Mouse (Mus musculus) left cerebral cortex, adult 11 months (tissue): ENCODE measurements around the gene Pde11a.
"Not testable (repeated sequence)": the region's sequence is repeated elsewhere in the genome, so short reads cannot be mapped to it uniquely, and the experiment has no call there.

ENCODE experiments used
- DNase-seq: peaks from one replicate; pipeline ENCODE4 v3.0.0; 2022; ENCODE audit warnings: low spot score

Gene Pde11a

DNA sequence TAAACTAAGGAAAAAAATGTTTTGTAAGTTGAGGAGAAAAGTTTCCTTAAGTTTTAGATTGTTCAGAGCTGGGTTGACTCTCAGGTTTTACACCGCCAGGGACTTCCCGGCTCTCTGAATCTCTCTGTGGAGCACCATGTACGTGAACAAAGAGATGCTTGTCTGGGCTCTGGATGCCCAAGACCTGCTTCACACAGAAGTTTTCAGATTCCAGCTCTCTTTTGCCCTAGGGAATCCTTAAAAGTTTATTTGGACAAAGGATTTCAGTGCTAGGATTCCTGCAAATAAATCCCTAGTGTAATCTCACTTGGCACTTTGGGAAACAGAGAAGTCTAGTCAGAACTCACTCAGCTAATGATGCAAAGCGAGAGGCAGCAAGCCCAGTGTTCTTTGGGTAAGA, 348.9 kb downstream of the Pde11a start:
- no peak for DNase-seq

DNA sequence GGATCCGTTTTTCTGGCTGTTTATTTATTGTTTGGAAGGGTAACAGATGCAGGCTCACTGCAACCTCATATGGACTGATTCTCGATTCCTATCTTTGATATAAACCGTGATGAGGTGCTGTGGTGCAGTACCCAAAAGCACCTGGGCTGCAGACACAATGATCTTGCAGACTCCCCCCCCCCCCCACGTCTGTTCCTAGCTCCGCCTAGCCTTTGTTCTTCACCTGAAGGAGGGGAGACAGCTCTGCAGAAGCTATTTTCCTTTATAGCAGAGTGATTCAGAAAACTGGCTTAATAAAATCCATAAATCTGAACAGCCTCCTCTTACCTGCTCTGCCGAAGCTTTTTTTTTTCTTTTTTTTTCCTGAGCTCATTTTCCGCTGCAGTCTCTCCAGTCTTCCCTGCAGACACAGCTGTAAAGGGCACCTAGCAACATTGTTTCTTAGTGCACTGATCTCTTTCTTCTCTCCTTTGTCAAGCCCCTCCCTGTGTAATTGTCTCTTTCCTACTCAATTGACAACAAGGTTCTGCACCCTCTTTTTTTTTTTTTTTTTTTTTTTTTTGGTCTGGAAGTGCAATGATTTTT, 349.7 kb downstream of the Pde11a start:
- no peak for DNase-seq

DNA sequence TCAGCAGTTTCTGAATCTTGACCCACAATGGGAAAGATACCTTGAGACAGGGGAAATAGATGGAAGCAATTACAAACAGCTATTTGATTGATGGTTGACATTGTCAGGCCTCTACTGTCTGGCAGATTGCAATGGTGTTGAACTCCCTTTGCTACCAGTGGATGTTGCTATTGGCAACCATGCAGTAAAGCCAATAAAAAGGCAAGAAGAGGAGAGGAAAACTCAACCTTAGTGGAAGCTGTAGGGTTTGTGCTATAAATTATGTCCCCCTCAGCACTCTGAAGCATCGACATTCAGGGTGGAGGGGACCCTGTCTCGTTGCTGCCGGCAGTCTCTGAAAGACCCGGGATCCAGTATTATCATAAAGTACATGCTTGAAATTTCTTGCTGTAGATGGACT, 350.2 kb downstream of the Pde11a start:
- no peak for DNase-seq

DNA sequence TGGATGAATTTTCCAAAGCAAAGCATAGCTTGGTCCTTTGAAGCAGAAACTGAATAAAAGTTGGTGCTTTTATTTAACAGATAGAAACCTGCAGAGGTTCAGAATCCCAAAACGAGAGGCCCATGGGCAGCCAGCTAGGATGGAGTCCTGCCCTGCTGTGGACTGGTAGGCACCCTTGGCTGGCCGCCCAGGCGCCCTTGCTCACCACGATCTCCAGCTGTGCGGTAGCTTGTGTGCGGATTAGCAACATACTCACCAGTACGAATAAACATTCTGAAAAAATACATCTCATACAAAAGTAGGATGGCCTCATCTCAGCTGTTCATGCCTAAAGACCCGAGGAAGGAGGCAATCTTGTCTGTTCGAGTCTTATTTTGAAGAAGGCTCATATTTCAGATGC, 350.8 kb downstream of the Pde11a start:
- DNase-seq: no peak

DNA sequence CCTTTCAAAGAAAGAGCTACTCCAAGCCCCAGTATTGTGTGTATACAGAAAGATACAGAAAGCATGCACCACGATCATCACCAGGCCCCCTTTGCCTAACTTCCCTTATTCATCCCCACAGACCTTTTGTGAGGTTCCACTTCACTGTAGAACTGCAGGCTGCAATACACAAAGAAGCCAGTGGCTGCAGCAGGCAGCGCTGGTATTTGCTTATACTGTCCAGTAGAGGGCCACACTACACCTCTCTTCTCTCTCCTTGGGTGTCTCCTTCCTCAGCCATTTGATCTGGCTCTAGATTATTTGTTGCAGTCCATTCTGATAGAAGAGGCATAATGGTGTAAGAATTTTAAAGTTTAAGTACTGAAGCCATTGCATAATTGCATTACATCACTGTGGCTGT, 353.4 kb downstream of the Pde11a start:
- DNase-seq: peak; percentile 78

DNA sequence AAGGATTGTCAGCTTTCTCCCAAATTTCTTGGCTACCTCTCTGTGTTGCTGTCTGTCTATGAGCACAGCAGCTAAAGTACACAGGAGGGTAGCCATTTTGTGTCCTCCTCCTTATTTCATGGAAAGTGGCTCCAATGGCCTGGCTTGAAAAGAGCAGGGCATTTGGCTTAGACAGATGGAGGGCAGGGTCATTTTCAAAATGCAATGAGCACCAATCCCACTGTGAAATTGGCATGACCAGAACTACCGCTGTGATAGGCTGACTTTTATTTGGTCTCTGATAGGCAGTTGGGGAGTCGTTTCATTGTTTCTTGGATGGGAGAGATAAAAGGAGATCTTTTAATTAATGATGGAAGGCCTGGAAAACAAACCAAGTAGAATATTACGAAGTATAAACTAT, 354.7 kb downstream of the Pde11a start:
- no peak for DNase-seq

DNA sequence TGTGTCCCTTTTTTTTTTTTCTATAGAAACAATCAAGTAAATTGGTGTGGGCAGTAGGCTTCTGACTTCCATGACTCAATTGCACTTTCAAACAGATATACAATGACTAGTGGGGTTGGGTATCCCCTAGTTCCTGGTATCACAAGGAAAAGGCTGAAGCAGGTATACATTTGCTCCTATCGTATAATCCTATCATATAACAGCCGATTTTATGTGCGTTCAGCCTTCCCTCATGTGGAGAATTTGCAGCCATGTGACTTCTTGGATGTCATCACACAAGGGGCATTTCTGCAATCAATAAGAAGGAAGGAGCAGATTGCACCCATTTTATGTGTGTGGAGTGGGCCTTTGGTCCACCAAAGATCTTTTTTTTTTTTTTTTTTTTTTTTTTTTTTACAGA, 355.5 kb downstream of the Pde11a start:
- DNase-seq: no peak

DNA sequence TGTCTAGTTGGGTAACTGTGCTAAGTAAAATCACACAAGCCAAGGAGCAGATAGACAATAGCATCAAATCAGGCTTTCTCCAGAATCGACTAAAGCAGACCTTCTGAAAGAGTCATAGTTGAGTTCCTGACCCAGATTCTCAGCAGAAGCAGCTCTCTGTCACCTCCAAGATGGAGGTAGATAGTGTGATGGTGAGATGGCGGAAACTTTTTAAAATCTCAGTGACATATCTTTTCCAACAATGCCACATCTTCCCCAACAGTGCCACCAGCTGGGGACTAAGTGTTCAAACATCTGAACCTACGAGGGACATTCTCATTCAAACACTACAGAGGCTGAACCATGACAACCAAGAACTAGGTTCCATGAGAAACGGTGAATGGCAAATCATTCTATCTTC, 355.9 kb downstream of the Pde11a start:
- no peak for DNase-seq

DNA sequence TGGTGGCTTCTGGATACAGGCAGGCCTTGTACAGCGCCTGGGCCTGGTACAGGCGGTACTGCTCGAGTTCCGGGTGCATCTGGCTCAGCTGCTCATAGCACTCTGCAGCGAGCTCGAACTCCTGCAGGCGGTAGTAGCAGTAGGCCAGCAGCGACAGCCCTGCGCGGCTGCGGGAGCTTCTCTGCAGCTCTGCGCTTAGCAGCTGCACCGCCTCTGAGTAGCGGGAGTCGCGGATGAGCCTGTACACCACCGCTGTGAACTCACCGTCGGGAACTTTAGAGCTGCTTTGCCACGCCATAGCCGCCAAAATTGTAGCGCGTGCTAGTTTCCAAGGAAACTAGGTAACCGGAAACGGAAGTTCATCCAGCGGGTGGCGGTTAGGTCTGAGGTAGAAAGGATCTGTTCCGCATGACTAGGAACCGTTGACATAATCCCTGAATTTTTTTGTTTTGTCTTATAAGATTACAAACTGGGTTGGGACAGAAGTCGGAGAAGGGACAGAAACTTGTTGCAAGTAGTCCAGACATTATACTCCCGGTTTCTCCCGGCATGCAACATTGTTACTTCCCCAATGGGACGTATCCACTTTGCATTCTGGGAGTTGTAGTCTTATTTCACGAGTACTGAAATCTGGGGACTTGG, 357.0 kb downstream of the Pde11a start, which contains the start of gene Ttc30a1:
Gene Ttc30a1 (minus strand): TSS at position 528 of the 642 bp plus-strand sequence.
- DNase-seq: peak; percentile 81

DNA sequence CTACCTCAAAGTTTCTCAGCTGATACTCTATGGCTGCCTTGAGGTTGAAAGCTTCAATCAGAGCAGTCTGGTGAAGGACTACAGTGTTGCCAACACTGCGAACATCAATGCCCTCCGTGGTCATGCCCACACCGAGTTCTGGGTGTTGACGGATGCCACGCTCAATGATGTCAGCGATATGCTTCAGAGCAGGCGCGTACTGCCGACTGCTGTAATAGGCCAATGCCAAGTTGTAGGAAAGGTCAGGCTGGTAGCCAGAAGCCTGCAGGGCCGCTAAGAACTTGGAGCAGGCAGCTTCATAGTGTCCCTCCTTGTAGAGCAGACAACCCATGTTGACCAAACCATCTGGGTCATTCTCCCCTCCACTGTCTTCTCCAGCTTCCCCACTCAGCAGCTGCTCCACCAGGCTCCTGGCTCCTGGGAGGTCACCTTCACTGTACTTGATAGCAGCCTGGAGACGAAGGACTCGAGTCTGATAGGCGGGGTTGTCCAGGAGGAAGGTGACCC, 357.6 kb downstream of the Pde11a start:
- not testable (repeated sequence) for DNase-seq

DNA sequence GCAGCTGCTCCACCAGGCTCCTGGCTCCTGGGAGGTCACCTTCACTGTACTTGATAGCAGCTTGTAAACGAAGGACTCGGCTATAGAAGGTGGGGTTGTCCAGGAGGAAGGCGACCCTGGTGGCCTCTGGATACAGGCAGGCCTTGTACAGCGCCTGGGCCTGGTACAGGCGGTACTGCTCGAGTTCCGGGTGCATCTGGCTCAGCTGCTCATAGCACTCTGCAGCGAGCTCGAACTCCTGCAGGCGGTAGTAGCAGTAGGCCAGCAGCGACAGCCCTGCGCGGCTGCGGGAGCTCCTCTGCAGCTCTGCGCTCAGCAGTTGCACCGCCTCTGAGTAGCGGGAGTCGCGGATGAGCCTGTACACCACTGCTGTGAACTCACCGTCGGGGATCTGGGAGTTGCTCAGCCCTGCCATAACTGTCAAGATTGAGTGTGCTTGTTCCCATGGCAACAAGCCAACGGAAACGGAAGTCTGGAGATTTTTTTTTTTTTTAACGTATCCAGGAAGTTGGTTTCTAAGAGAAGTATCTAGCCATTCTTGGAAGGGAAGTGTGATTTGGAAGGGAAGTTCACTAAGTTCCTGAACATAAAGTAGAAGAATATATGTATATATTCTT, 360.7 kb downstream of the Pde11a start, which contains the start of gene Ttc30a2:
Gene Ttc30a2 (minus strand): TSS at position 419 of the 617 bp plus-strand sequence.
- not testable (repeated sequence) for DNase-seq

DNA sequence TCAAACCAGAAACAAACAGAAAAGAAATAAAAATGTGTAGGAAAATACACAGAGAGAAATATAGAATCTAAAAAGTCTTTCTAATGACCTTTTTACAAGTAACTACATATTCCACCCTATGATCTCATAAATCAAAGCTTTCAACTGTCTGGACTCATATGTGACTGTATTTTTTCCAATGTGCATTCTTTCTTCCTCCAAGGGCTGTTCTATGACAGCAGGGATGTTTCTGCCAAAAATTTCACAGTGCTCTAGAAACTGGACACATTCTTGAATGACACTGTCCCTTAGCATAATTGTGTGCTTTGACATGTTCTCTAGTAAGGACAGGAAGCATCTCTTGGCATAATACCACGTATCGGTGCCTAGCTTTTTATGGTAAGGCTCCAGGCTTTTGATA, 362.5 kb downstream of the Pde11a start:
- not testable (repeated sequence) for DNase-seq

DNA sequence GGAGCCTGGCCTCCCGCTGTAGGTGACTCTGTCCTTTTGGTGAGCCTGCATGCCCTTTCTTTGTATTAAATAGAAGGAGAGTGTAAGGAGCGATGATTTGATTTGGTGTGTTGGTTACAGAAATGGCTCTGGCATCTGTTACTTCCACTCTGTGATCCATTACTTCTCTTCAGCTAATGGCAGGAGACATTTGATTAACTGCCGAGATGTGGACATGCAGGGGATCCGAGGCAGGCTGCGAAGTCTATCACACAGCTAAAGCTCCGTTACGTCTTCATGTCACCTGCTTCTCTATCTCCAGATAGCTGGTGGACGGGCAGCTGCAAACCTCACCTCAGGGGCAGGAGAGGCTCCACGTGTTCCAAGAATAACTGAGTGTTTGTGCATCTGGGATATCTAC, 364.4 kb downstream of the Pde11a start:
- DNase-seq: no peak

DNA sequence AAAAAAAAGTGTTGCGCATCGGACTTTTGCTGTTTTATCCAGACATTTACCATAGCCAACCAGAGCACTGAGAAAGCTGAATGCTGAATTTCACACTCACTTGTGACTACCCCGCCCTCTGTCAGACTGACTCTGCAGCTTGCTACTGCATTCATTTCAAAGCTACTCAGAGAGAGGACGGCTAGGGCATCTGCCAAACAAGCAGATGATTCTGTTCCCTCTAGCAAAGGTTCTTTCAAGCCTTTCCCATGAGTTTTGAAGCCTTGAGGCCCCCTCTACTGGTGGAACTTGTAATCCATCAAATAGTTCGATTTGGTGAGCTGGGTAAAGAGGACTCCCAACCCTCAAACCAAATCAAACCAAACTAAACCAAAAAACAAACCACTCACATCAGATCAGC, 373.6 kb downstream of the Pde11a start:
- DNase-seq: peak; percentile 72

DNA sequence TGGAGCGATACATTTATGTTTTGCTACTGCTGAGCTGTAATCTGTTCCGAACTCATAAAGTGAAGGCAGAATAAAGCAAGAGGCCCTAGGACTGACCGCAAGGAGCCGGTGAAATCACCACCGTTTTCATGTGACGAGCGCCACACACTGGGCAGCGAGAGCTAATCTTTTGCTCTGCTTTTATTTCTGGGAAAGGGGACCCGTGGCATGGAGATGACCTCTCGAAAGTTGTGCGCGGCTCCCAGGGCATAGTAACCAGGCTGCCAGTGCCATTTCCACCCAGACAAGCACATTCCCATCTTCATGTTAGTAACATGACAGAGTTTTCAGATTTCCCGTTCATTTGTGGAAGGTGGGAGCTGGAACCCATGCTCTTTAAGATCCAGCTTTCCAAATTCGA, 374.1 kb downstream of the Pde11a start:
- no peak for DNase-seq

DNA sequence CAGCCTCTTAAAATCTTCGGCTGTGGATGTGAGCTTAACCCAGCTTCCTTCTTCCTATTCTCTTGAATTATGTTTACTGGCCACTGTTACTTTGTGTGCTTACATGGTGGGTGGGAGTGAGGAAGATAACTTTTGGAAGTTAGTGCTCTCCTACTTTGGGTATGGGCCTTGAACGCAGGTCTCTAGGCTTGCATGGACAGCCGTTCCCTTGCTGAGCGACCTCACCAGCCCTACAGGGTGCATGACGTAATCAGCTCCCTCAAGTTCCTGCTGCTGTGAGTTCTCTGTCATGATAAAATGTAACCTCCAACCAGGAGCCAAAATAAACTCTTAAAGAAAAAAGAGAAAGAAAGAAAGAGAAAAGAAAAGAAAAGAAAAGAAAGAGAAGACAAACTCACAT, 374.5 kb downstream of the Pde11a start:
- DNase-seq: no peak

DNA sequence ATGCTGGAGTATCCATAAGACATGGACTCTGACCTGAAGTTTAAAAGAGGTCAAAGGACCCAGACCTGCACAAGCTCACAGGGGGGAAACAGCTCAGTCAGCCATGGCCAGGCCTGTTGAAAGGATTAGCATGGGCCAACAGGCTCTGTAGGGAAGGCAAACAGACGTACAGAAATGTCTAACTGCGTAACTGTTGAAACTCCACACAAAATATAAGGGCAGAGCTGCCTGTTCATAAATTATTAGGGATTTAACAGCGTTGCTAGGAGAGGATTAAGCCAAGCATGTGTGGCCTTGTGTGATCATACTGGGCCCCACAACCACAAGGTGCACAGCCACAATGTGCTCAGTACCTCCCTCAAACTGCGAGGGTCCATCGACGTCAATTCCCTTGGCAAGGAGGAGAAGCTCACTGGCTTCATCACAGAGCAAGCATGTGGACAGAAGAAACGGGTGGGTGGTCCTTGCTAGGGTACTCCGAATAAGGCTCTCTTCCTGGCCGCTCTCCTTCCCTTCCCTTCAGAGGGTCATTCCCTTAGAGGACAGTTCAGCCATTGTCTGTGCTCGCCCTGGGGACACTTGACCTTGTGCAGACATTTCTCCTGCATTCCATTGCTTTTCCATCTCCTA, 375.2 kb downstream of the Pde11a start:
- no peak for DNase-seq

DNA sequence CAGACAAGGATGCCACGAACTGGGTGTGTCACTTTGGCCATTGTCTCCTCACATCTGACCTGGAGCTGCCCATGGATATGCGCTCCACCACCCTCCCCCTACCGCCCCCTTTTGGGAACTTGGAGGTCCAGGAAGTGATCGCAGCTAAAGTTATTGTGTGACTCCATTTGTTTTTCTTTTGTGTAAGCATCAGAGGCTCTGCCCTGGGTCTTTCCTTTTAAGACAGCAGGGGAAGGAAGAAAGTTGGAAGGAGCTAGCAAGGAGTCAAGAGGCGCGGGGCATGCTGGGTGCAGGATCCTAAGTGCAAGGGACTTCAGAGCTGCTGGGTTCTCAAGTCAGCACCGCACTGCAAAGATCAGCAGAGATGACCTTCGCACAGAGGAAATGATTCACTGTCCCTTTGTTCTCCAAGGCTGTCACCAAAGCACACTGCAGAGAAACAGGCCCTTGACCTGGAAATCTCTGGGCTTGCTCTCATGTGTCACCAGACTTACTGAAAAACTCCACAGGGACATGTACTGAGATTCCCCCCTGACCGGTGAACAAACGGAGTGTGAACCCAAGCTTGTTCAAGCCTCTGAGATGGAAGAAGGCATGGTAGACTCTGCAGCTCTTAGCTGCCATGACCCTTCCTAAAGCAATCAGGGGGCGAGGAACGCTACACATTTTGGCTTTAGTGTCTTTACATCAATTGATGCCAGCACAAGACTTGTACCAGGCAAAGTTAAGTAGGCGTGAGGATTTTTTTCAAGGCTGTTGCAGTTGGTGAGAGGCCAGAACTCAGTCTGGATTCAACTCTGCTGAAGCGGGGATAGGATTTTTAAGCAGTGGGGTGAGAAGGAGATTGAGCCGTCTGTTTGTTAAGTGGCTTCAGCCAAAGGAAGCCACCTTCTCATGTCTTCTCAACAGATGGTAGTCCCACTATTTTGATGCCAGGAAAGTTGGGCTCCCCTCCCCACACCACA, 377.9 kb downstream of the Pde11a start:
- DNase-seq: no peak

DNA sequence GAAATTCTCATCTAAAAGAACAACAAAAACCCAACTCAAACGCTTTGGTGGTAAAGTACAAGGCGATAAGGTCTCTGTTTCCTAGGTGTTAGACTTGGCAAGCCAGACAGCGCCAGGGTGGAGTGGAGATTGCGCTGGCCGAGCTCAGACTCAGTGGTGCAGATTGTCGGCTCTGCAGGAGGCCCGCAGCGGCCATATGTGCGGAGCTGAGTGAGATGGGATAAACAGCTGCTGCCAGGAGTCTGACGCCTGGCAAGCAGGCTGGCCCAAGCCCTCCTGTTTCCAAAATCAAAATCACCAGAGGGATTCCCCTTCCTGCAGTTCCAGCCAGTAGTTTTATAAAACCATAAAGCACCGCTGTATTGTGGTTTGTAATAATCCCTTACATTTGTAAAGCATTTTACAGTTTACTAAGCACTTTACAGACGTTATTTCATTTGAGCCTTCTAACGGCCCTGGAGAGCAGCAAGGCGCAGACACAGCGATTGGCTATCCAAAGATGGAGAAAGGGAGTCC, 378.7 kb downstream of the Pde11a start:
- no peak for DNase-seq

DNA sequence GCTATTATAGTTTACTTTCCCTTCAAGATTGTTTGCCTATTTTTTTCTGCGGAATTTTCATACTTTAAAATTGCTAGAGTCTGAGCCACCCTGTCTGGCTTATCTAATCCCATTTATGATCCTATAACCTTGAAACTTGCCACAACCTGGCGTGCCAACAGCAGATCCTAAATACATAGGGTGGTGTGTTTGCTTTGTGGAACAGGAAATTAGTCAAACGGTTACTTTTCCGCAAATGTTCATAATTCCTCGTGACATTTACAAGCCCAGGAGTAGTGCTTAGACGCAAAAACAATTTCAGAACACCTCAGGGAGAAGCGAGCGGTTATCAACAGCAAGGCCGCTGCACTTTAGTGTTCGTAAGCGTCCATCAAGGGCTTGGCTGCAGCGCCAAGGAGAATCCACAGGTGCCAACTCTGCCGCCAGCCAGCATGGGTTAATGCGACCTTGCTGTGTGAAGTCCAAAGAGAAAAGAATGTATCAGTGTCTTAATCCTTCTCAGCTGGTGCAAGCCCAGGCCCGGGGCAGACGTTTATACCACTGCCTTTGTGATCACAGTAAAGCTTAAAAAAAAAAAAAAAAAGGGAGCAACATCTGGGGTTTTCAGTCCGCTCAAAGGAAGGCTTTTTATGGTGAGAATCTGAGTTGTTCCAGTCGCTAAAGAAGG, 379.3 kb downstream of the Pde11a start:
- no peak for DNase-seq

DNA sequence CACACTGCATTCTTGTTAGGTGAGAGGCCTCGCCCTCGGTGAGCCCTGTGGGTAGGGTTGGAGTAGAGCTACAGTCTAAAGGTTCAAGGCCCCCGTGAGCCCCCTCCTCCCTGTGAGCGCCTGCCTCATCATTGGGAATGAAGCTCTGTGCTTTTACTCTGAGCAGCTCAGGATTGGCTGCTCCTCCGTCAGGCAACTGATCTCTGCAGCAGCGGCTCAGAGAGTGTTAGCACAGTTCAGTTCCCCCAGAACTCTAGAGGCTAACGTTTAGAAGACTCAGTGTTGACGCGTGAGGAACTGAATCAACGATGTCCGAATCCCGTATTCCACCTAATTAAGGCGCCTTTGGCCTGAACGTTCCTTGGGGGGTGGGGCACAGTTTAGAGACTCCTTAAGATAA, 382.9 kb downstream of the Pde11a start:
- no peak for DNase-seq
